Mouse (Mus musculus) Patski (cell line): ENCODE results near the gene Cntn5. TPM values are rescaled to one million over a fixed set of nuclear protein-coding genes. Genes with fewer than 3 reads are reported as not detected.

Source experiments
- ATAC-seq: fragments of 100-300 bp; one replicate; pipeline ENCODE4 v1.8.0; 2021
- CTCF ChIA-PET: fragments of 350-600 bp; sonication (Branson Sonifier 250); formaldehyde crosslinking; loops from one replicate; lab custom pipeline; 2022; ENCODE audit warnings: inconsistent platforms; lab: Charles Lee
- POLR2A ChIA-PET: fragments of 350-600 bp; sonication (Branson Sonifier 250); formaldehyde crosslinking; loops from one replicate; lab custom pipeline; 2022; ENCODE audit warnings: antibody characterized with exemption, inconsistent platforms; lab: Charles Lee
- DNase-seq: peaks from one replicate; pipeline ENCODE4 v3.0.0-alpha.2; 2011; ENCODE audit warnings: low read depth, low spot score
- H3K27me3 ChIP-seq: fragments of 371-371 bp; one replicate; pipeline ENCODE4 v1.5.1; 2021
- CTCF ChIP-seq: fragments of 100-300 bp; IDR thresholded peaks from one replicate; pipeline ENCODE4 v1.5.1; 2021
- in situ Hi-C: fragments of 300-500 bp; cut with MboI; formaldehyde crosslinking; loops from 3 replicates; pipeline ENCODE4 v1.11.1; 2018; ENCODE audit warnings: low pct_unique_long_range_greater_than_20kb, mixed read lengths
- polyA plus RNA-seq: library from polyadenylated mRNA; unstranded; gene quantifications from one replicate; pipeline ENCODE4 v1.2.3, GENCODE M21; 2021

The Cntn5 gene
- polyA plus RNA-seq, 1 experiment from 2014 or later: not detected

GRCm38 (mm10) chr9:9819963-9820362 lies 1084.6 kb downstream of the Cntn5 start:
- POLR2A ChIA-PET: no interaction called here
- no peaks in the 10 kb centered on the region for H3K27me3 ChIP-seq
- DNase-seq (no peak), ATAC-seq (no peak)
- in situ Hi-C loops: no loop called here
- CTCF ChIA-PET: interaction anchor here (0.9 to 1.3 kb wide), 2 partner anchors 12 to 13 kb away, joined by 3 read pairs; no protein-coding TSS in a partner anchor
- no peak for TF ChIP-seq CTCF

DNA sequence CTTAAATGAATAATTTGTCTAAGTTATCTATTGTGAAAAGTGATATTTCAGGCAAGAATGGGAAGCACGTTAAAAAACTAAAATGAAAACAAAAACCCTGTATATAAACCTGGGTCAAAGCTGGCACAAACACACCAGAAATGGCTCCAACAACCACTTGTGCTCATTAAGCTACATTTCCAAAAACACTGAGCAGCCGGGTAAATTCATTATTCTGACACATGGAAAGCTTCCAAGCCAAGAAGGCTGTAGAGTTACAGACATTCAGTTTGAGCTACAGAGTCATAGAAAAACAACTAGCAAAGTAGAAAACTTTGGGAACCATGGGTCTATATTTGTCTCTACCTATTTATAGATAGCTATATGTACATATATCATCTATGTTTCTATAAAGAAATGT lies 1087.1 kb downstream of the Cntn5 start:
- no peaks in the 10 kb centered on the region for H3K27me3 ChIP-seq
- in situ Hi-C loops: no loop called here
- DNase-seq: no peak
- ChIA-PET POLR2A (no interaction called here), CTCF (interaction anchor here (1.0 to 2.0 kb wide), 2 partner anchors 10 to 11 kb away, joined by 3 to 6 read pairs; no protein-coding TSS in a partner anchor)
- no peak for ATAC-seq
- no peak for TF ChIP-seq CTCF

DNA sequence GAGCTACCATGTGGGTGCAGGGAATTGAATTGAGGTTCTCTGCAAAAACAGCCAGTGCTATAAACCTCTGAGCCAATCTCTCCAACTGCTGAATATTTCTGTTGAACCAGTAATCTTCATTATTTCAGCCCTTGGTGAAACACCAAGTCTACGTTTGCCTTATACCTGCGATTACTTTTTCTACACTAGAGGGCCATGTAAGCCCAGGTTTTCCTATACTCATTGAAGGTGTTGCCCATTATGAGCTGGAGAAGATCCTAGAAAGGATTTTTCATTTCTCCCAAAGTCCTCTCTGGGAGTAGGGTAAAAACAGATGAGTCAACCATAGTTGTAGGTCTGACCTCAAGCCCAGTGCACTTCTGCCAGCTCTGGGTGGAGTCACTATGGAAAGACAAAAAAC lies 1105.0 kb downstream of the Cntn5 start:
- DNase-seq (no peak), ATAC-seq (no peak)
- in situ Hi-C loops: loop anchor here (25.0 kb wide), 2 partner anchors 412 to 762 kb away; no protein-coding TSS in a partner anchor
- POLR2A ChIA-PET: no interaction called here
- peaks cover 5% of the 10 kb centered on the region for H3K27me3 ChIP-seq
- TF ChIP-seq CTCF: no peak
- CTCF ChIA-PET: no interaction called here

GRCm38 (mm10) chr9:9783680-9784079 lies 1120.9 kb downstream of the Cntn5 start:
- CTCF ChIA-PET: interaction anchor here (0.7 kb wide), 1 partner anchor 1083 kb away, joined by 3 read pairs; no protein-coding TSS in a partner anchor
- POLR2A ChIA-PET: no interaction called here
- in situ Hi-C loops: loop anchor here (25.0 kb wide), 2 partner anchors 396 to 746 kb away; no protein-coding TSS in a partner anchor

GRCm38 (mm10) chr9:9781157-9781884 lies 1123.3 kb downstream of the Cntn5 start:
- ChIA-PET POLR2A (no interaction called here), CTCF (no interaction called here)
- ATAC-seq: no peak
- H3K27me3 ChIP-seq: peaks cover 7% of the 10 kb centered on the region
- in situ Hi-C loops: loop anchor here (25.0 kb wide), 2 partner anchors 394 to 744 kb away; no protein-coding TSS in a partner anchor
- no peak for TF ChIP-seq CTCF
- no peak for DNase-seq

More at GRCm38 (mm10) chr9:9783680-9784079, 1120.9 kb downstream of the Cntn5 start:
- no peak for ATAC-seq
- TF ChIP-seq CTCF: peak; percentile 48
- H3K27me3 ChIP-seq: peaks cover 13% of the 10 kb centered on the region
- no peak for DNase-seq

DNA sequence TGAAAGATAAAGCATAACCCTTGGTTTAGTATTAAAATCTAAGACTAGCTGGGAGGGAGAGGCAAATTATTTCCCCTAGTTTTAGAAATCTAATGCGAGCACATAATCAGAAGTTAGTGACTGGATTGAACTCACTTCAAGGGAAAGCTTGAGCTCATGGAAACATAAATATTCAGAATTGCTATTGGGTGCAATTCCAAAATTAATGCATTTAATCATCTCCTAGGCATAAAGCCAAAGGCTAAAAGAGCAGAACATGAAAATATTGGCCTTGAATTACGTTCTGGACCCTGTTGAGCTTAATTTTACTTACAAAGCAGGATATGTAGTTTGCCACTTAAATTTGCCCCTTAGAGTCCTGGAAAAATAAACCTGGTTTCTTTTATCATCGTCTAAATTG lies 1124.9 kb downstream of the Cntn5 start:
- peaks cover 2% of the 10 kb centered on the region for H3K27me3 ChIP-seq
- ChIA-PET POLR2A (no interaction called here), CTCF (no interaction called here)
- TF ChIP-seq CTCF: no peak
- DNase-seq (no peak), ATAC-seq (no peak)
- in situ Hi-C loops: loop anchor here (25.0 kb wide), 2 partner anchors 392 to 742 kb away; no protein-coding TSS in a partner anchor

DNA sequence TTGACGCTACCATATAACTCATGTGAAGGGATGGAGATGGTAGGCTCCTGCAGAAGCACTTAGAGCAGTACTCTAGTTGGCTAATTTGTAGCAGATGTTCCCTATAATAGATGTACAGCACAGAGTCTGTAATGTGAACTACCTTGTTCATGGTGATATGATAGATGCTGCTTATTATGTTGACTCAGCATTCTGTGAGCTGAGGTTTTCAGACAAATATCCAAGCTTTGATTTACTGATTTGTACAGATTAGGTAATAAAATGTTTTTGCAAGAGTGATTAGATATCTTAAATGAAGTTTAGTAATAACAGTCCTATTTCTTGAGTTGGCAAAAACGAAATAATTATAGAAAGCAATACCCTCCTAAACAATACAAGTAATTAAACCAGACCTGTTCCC lies 1133.8 kb downstream of the Cntn5 start:
- DNase-seq (no peak), ATAC-seq (no peak)
- H3K27me3 ChIP-seq: peaks cover 3% of the 10 kb centered on the region
- CTCF ChIA-PET: no interaction called here
- in situ Hi-C loops: no loop called here
- TF ChIP-seq CTCF: no peak
- POLR2A ChIA-PET: no interaction called here

DNA sequence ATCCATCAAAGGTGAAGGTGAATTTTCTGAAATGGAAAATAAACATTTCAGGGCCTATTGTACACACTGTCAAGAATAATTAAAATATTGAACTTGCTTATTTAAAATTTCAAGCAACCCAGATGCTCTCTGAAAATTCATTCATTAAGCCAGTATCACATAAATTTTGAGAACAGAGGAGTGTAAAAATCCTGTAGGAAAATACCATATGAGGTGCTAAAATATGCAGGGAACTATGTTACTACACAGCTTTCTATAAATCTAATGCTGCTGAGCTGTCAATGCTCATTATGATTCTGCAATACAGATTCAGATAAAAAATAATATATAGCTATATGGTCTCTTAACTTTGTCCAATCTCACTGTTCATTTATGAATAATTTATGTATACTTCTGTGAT lies 1134.9 kb downstream of the Cntn5 start:
- H3K27me3 ChIP-seq: peaks cover 3% of the 10 kb centered on the region
- in situ Hi-C loops: no loop called here
- ChIA-PET CTCF (no interaction called here), POLR2A (no interaction called here)
- no peak for TF ChIP-seq CTCF
- ATAC-seq (no peak), DNase-seq (no peak)

DNA sequence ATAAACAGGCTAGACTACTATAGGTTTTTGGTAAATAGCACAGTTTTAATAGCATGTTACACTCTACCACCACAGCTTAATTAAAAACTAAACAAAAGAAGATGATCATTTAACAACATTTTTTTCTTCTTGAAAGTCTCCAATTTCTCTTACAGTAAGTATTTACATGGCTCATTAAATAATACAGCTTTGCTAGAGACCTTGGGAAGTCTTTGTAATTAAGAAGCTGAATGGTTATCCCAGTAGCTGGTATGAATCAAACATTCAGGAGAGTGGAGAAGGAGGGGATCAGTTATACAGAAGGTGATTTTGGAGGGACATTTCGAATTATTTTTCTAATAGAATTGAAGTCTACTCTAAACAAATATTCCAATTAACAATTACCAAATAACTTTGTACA lies 1186.4 kb downstream of the Cntn5 start:
- TF ChIP-seq CTCF: no peak
- ChIA-PET POLR2A (no interaction called here), CTCF (no interaction called here)
- no peaks in the 10 kb centered on the region for H3K27me3 ChIP-seq
- in situ Hi-C loops: no loop called here
- no peak for ATAC-seq
- no peak for DNase-seq

DNA sequence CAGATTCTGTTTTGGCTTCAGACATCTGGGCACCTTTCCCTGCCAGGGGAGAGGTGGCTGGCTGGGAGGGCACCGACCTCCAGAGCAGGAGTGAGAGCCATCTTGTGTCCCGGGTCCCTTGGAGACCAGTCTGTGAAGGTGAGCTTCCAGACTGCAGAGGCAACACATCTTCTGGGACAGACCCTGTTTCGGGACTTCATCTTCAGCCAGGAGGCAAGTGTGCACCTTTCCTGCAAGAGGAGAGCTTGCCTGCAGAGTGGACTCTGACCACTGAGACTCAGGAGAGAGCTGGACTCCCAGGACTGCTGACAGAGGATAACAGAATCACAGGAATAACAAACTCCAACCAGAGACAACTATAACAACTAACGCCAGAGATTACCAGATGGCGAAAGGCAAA lies 1195.9 kb downstream of the Cntn5 start:
- ChIA-PET CTCF (no interaction called here), POLR2A (no interaction called here)
- in situ Hi-C loops: no loop called here
- no peaks in the 10 kb centered on the region for H3K27me3 ChIP-seq
- DNase-seq (no peak), ATAC-seq (no peak)
- TF ChIP-seq CTCF: no peak

DNA sequence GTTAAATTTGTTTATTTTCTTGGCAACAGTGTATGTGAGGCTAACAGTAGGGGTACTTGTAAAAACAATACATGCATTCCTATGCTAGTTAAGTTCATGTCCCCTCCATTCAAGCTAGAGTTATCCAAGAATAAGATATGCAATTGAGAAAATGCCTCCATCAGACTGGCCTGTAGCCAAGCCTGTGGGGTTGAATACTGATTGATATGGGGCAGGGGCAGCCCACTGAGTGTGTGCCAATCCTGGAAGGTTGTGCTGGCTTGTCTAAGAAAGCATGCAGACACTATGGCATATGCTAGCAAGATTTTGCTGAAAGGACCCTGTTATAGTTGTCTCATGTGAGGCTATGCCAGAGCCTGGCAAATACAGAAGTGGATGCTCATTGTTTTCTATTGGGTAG lies 1196.8 kb downstream of the Cntn5 start:
- ChIA-PET CTCF (no interaction called here), POLR2A (no interaction called here)
- in situ Hi-C loops: no loop called here
- ATAC-seq (no peak), DNase-seq (no peak)
- no peak for TF ChIP-seq CTCF
- H3K27me3 ChIP-seq: no peaks in the 10 kb centered on the region
